Mouse (Mus musculus): ENCODE measurements around the gene March7.

GRCm38 (mm10) chr2:60259186-60259585 is 49.5 kb downstream of the March7 start:
- TF ChIP-seq CTCF (IDR thresholded peaks at IDR 0.05 in 2 of 3, conservative IDR thresholded peaks at IDR 0.05 in 1 of 3; ENCODE audit: control insufficient read depth in 1 of 3, insufficient read depth in 1 of 3, low read depth in 2 of 3, low read length in 3 of 3, poor library complexity in 1 of 3, severe bottlenecking in 1 of 3): no peak
- no peak for TF ChIP-seq UBTF (IDR thresholded peaks at IDR 0.05; ENCODE audit: borderline replicate concordance, insufficient read depth, low read depth, low read length)
- TF ChIP-seq POLR2A (IDR thresholded peaks at IDR 0.05; ENCODE audit: control insufficient read depth in 1 of 2, insufficient read depth in 1 of 2, low read depth in 1 of 2, low read length in 2 of 2, poor library complexity in 1 of 2): no peak
- TF ChIP-seq MYB (IDR thresholded peaks at IDR 0.05; ENCODE audit: low read depth, low read length): no peak
- no peak for TF ChIP-seq MAX (IDR thresholded peaks at IDR 0.05; ENCODE audit: low read length)
- TF ChIP-seq EP300 (IDR thresholded peaks at IDR 0.05; ENCODE audit: low read depth in 1 of 2, low read length in 2 of 2): no peak
- TF ChIP-seq TAL1 (IDR thresholded peaks at IDR 0.05; ENCODE audit: low read length): no peak
- TF ChIP-seq MXI1 (IDR thresholded peaks at IDR 0.05; ENCODE audit: low read depth, low read length): no peak
- TF ChIP-seq ZNF384 (IDR thresholded peaks at IDR 0.05; ENCODE audit: low read depth, low read length): no peak
- TF ChIP-seq NELFE (IDR thresholded peaks at IDR 0.05; ENCODE audit: low read depth, low read length): no peak
- TF ChIP-seq HCFC1 (IDR thresholded peaks at IDR 0.05; ENCODE audit: low read depth, low read length): no peak

Data from MEL (cell line).